Mouse (Mus musculus) myocyte (in vitro differentiated cells): ENCODE results near the gene Cyp17a1.

ENCODE experiments used
- E2F4 ChIP-seq: IDR thresholded peaks from one replicate; pipeline ENCODE4 v1.6.1; 2011; ENCODE audit warnings: mild to moderate bottlenecking, control low read depth, moderate library complexity; ENCODE audit not compliant: insufficient read depth
- MAX ChIP-seq: IDR thresholded peaks from one replicate; pipeline ENCODE4 v1.6.1; 2011; ENCODE audit warnings: low read depth, mild to moderate bottlenecking, control low read depth
- MYOD1 ChIP-seq, 3 experiments: IDR thresholded peaks; one replicate each; pipeline ENCODE4 v1.6.1; 2011; ENCODE audit warnings: control low read depth in 2 of 3, low read depth in 2 of 3, mild to moderate bottlenecking in 2 of 3, moderate library complexity in 1 of 3; ENCODE audit not compliant: insufficient read length in 2 of 3, control insufficient read depth in 1 of 3
- POLR2A ChIP-seq: IDR thresholded peaks from one replicate; pipeline ENCODE4 v1.6.1; 2011; ENCODE audit warnings: low read depth, mild to moderate bottlenecking, control low read depth, moderate library complexity; ENCODE audit not compliant: insufficient read length
- POLR2AphosphoS2 ChIP-seq: IDR thresholded peaks from one replicate; pipeline ENCODE4 v1.6.1; 2011; ENCODE audit warnings: low read depth, control low read depth; ENCODE audit not compliant: insufficient read length
- SRF ChIP-seq: IDR thresholded peaks from one replicate; pipeline ENCODE4 v1.6.1; 2011; ENCODE audit warnings: low read depth; ENCODE audit not compliant: control insufficient read depth, insufficient read length
- USF1 ChIP-seq: IDR thresholded peaks from one replicate; pipeline ENCODE4 v1.6.1; 2011; ENCODE audit warnings: low read depth, mild to moderate bottlenecking, control low read depth, moderate library complexity

- TF ChIP-seq MYOD1 (IDR thresholded peaks at IDR 0.05; ENCODE audit: control insufficient read depth in 1 of 3, insufficient read length in 2 of 3, low read depth in 2 of 3) (no peak), USF1 (no peak), POLR2AphosphoS2 (peak; percentile 77), POLR2A (no peak), E2F4 (no peak), SRF (no peak), MAX (no peak)
These were observed 14.6 kb downstream of the Cyp17a1 start for GRCm38 (mm10) chr19:46658348-46658747.
